Mouse (Mus musculus): Measurements from ENCODE around the gene 2410004B18Rik. TPM values are rescaled to one million over a fixed set of nuclear protein-coding genes. Genes with fewer than 3 reads are reported as not detected.
"Not testable (repeated sequence)": the region's sequence is repeated elsewhere in the genome, so short reads cannot be mapped to it uniquely, and the experiment has no call there.

Gene 2410004B18Rik
- 50.6 and 51.1 TPM in 2 replicates for polyA plus RNA-seq (2016; fragmentation: Nextera tagmentation; extraction: Ambion mirVana)

DNA sequence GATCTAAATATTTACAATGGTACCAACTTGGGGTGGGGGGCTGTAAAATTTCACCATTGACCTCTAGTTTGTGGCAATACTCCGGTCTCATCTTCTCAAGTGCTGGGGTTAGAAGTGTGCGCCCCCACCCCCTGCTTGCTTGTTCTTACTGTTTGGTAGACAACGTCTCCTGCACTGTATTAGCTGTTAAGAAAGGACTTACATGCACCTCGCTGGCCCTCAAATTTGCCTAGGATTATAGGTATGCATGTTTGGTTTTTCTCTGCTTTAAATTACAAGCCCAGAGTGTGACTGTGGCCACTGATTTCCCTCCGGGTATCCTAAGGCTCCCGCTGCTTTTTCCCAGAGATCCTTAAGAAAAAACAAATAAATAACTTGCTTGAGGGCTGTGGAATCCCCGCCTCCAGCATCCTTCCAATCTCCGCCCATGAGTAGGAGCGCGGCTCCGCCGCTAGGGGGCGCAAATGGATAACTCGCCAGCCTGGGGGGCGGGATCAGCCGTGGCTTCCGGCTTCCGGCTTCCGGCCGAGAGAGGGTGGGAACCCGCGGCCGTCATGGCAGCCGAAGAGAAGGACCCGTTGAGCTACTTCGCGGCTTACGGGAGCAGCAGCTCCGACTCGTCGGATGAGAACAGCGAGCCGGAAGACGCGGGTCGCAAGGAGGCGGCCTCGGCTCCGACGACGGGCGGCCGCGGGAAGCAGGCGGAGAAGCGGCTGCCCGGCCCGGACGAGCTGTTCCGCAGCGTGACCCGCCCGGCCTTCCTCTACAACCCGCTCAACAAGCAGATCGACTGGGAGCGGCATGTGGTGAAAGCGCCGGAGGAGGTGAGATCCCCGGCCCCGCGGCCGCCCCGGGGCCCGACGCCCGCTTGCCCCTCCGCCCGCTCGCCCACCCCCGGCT lies at the start of gene 2410004B18Rik:
Gene 2410004B18Rik, plus strand, starts transcription at position 510 of the 900 bp plus-strand sequence.
- Histone ChIP-seq H3K27me3 (ENCODE audit: low read depth, poor library complexity, severe bottlenecking) (no peaks in the 10 kb centered on the region), H3K27ac (replicated peaks) (peak within 1 kb of the TSS; percentile 89), H3K4me1 (peaks cover 23% of the 10 kb centered on the region), H3K4me3 (peak within 1 kb of the TSS; percentile 95), H3K36me3 (peaks cover 45% of the 10 kb centered on the region), H3K9me3 (replicated peaks) (no peaks in the 10 kb centered on the region)
- 2% methylated on average over 62 of the region's 70 CpGs for WGBS
- DNase-seq (ENCODE audit: low spot score), result peak; percentile 96

DNA sequence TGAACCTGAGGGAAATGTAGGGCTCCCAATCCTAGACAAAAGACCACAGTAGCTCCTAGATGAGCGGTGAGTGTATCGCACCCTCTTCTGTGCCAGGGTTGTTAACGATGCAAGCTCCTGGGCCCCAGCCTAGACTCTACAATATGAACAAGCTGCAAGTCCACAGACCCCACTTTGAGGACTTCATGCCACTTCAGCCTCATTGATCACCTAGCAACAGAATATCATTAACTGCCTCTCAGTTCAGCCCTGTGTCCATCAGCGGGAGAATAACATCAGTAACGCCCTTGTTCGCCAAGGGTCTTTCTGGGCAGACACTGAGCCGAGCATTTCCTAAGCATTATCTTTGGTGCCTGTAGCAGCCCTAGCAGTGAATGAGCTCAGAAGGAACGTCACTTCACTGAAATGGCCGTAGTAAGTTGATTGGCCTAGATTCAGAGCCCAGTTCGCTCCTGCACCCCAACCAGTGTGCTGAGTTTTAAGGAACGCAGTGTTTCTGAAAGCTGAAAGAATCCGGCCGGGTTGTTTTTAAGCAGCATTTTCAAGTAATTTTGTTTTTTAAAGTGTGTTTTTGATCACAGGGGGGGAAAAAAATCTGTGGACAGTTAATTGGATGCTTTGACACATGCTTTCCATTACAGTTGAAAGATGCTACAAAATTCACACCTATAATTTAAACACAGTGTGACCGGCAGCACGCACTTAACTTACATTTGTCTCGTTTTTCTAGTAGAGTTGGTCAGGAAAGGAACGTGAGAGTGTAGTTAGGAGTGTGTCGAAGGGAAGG lies 47.3 kb upstream of the 2410004B18Rik start:
- Histone ChIP-seq H3K9me3 (replicated peaks) (no peaks in the 10 kb centered on the region), H3K4me1 (peaks cover 42% of the 10 kb centered on the region), H3K27ac (replicated peaks) (peak overlapping the region; percentile 77), H3K27me3 (ENCODE audit: low read depth, poor library complexity, severe bottlenecking) (peaks cover 87% of the 10 kb centered on the region), H3K36me3 (no peaks in the 10 kb centered on the region), H3K4me3 (peak overlapping the region; percentile 12; the same call in 1 of the 2 replicates)
- DNase-seq (ENCODE audit: low spot score), result peak; percentile 67
- WGBS, result 56% methylated on average over 18 of the region's 18 CpGs

DNA sequence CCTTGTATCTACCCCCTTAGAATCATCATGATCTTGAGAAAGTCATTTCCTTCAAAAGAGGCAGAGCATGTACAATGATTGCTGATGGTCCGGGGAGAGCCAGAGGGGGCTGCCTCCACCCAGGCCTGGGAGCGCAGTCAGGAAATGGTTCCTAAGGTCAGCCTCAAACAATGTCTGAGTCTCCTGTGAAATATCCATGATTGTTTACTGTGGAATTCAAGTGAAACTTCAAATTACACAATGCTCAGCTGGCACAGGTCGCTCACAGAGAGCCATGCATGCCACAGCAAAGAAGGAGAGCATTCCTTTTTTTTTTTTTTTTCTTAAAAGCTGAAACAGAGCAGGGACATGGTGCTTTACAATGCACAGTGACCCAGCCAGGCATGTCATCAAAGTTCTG lies 45.4 kb upstream of the 2410004B18Rik start:
- Histone ChIP-seq H3K9me3 (replicated peaks) (no peaks in the 10 kb centered on the region), H3K27me3 (ENCODE audit: low read depth, poor library complexity, severe bottlenecking) (peaks cover 71% of the 10 kb centered on the region), H3K4me3 (no peak overlapping the region), H3K27ac (replicated peaks) (no peak overlapping the region), H3K4me1 (peaks cover 32% of the 10 kb centered on the region), H3K36me3 (no peaks in the 10 kb centered on the region)
- 88% methylated on average over 3 of the region's 3 CpGs for WGBS
- DNase-seq (ENCODE audit: low spot score), result no peak

GRCm38 (mm10) chr3:145894131-145894530 lies 43.7 kb upstream of the 2410004B18Rik start:
- peaks cover 31% of the 10 kb centered on the region for H3K4me1 ChIP-seq
- peaks cover 55% of the 10 kb centered on the region for H3K27me3 ChIP-seq (ENCODE audit: low read depth, poor library complexity, severe bottlenecking)
- no peaks in the 10 kb centered on the region for H3K36me3 ChIP-seq
- 89% methylated on average over 12 of the region's 12 CpGs for WGBS
- no peak for DNase-seq (ENCODE audit: low spot score)
- H3K9me3 ChIP-seq (replicated peaks), result no peaks in the 10 kb centered on the region
- no peak overlapping the region for H3K4me3 ChIP-seq
- no peak overlapping the region for H3K27ac ChIP-seq (replicated peaks)

- Histone ChIP-seq H3K27me3 (ENCODE audit: low read depth, poor library complexity, severe bottlenecking) (peaks cover 30% of the 10 kb centered on the region; the same call in 1 of the 2 replicates), H3K4me3 (no peak overlapping the region), H3K27ac (replicated peaks) (no peak overlapping the region), H3K9me3 (replicated peaks) (no peaks in the 10 kb centered on the region), H3K4me1 (peaks cover 4% of the 10 kb centered on the region; the same call in 1 of the 2 replicates), H3K36me3 (no peaks in the 10 kb centered on the region)
- WGBS, result 90% methylated on average over 11 of the region's 11 CpGs
- no peak for DNase-seq (ENCODE audit: low spot score)
Measured at GRCm38 (mm10) chr3:145897749-145898148, 40.1 kb upstream of the 2410004B18Rik start.

DNA sequence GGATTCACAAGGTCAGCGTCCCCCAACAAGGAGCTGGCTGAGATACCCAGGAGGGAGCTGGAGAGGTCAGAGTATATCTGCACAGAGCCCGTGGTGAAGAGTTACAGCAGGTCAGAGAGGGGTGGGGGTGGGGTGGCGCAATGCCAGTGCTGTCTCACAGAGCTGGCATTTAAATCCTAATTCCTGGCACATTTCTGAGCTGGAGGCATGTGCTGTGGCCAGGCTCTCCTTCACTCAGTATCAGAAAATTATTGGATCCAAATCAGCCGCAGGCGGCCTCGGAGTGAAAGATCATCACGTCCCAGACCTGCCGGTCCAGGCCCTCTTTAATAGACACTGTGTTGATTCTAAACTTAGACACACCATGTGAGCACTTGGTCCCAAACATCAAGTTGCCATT lies 38.0 kb upstream of the 2410004B18Rik start:
- H3K27ac ChIP-seq (replicated peaks), result no peak overlapping the region

DNA sequence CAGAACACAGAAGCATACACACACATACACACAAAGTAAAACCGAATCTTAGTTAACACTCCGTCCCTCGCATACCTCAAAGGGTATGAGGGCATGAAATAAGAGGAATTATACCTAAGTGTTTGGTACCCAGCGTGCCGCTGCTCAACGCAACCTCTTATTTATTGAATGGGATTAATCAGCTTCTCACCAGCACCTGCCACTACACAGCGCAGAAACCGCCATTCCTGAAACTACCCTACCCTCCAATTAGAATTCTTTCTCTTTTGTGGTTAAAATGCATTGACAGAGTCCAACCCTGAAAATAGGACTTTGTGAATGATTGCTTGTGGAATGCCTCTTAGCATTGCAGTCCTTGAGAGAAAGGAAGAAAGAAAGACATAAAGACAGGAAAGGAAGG lies 34.3 kb upstream of the 2410004B18Rik start:
- no peaks in the 10 kb centered on the region for H3K36me3 ChIP-seq
- no peaks in the 10 kb centered on the region; the same call in 1 of the 2 replicates for H3K27me3 ChIP-seq (ENCODE audit: low read depth, poor library complexity, severe bottlenecking)
- WGBS, result 83% methylated on average over 8 of the region's 8 CpGs
- no peak overlapping the region for H3K27ac ChIP-seq (replicated peaks)
- H3K9me3 ChIP-seq (replicated peaks), result no peaks in the 10 kb centered on the region
- no peak overlapping the region for H3K4me3 ChIP-seq
- peaks cover 5% of the 10 kb centered on the region for H3K4me1 ChIP-seq
- DNase-seq (ENCODE audit: low spot score), result no peak

More for the DNA sequence above, 38.0 kb upstream of the 2410004B18Rik start:
- no peaks in the 10 kb centered on the region for H3K4me1 ChIP-seq
- DNase-seq (ENCODE audit: low spot score), result no peak
- H3K4me3 ChIP-seq, result no peak overlapping the region
- no peaks in the 10 kb centered on the region for H3K36me3 ChIP-seq
- peaks cover 10% of the 10 kb centered on the region; the same call in 1 of the 2 replicates for H3K27me3 ChIP-seq (ENCODE audit: low read depth, poor library complexity, severe bottlenecking)
- WGBS, result 87% methylated on average over 8 of the region's 8 CpGs
- H3K9me3 ChIP-seq (replicated peaks), result no peaks in the 10 kb centered on the region

DNA sequence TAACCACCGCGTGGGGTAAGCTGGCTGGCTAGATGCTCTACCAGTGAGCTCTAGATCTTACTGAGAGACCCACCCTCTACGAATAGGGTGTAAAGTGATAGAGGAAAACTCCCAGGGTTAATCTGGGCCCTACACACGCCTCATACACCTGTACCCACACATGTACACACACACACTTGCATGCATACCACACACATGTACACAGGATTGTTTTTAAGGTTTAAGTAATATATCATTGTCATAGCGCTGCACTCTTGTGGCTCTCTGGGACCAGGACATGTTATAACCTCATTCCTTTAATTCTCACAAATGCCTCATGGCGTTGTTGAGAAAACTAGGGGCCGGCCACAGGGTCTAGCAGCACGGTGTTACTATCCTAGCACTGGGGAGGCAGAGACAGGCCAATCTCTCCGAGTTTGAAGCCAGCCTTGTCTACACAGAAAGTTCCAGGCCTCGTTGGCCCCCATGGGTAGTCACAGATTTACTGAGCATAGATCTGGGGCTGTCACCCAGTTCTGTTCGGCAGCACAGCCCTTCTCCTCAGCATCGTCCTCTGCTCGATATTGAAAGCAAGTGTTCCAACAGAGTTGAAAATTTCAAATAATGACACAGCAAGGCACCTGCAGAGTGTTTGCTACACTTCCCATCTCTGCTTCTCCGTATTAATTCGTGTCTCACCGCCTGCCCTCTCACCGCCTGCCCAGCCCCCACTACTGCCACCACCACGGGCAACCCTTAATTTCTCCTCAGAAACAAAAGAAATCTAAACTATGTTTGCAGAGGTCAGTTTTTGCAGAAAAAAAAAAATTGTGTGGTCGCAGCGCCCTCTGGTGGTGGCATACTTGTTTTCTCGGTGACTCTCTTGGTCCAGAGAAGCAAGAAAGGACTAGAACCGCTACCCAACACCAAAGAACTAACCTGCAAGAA lies 32.7 kb upstream of the 2410004B18Rik start:
- H3K27ac ChIP-seq (replicated peaks), result peak overlapping the region; percentile 63
- peaks cover 5% of the 10 kb centered on the region for H3K4me1 ChIP-seq
- H3K36me3 ChIP-seq, result no peaks in the 10 kb centered on the region
- DNase-seq (ENCODE audit: low spot score), result peak; percentile 81
- H3K27me3 ChIP-seq (ENCODE audit: low read depth, poor library complexity, severe bottlenecking), result no peaks in the 10 kb centered on the region; the same call in 1 of the 2 replicates
- no peaks in the 10 kb centered on the region for H3K9me3 ChIP-seq (replicated peaks)
- H3K4me3 ChIP-seq, result no peak overlapping the region
- WGBS, result 54% methylated on average over 22 of the region's 22 CpGs

GRCm38 (mm10) chr3:145906582-145906981 lies 31.2 kb upstream of the 2410004B18Rik start:
- no peak overlapping the region for H3K4me3 ChIP-seq
- DNase-seq (ENCODE audit: low spot score), result no peak
- H3K36me3 ChIP-seq, result no peaks in the 10 kb centered on the region
- no peaks in the 10 kb centered on the region for H3K9me3 ChIP-seq (replicated peaks)
- WGBS, result 89% methylated on average over 9 of the region's 9 CpGs
- H3K4me1 ChIP-seq, result peaks cover 5% of the 10 kb centered on the region
- H3K27ac ChIP-seq (replicated peaks), result no peak overlapping the region
- no peaks in the 10 kb centered on the region; the same call in 1 of the 2 replicates for H3K27me3 ChIP-seq (ENCODE audit: low read depth, poor library complexity, severe bottlenecking)

DNA sequence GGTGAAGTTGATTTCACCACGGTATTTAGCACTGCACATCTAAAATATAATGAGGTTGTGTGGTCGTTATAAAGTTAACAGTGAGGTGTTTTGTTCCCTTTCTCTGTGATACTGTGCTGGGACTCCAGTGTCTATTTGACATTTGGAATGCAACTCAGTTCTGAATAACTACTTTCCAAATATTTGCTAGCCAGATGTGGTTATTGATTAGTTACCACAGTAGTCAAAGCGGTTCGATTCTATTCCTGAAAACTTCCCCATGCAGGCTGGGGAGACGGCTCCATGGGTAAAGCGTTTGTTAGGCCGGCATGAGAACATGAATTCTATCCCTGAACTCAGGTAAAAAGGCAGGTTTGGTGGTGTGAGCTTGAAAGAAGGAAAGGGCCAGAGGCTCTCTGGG lies 25.3 kb upstream of the 2410004B18Rik start:
- Histone ChIP-seq H3K36me3 (no peaks in the 10 kb centered on the region), H3K4me1 (no peaks in the 10 kb centered on the region), H3K27ac (replicated peaks) (no peak overlapping the region), H3K4me3 (no peak overlapping the region), H3K27me3 (ENCODE audit: low read depth, poor library complexity, severe bottlenecking) (no peaks in the 10 kb centered on the region), H3K9me3 (replicated peaks) (no peaks in the 10 kb centered on the region)
- DNase-seq (ENCODE audit: low spot score), result no peak
- 91% methylated on average over 7 of the region's 7 CpGs for WGBS

DNA sequence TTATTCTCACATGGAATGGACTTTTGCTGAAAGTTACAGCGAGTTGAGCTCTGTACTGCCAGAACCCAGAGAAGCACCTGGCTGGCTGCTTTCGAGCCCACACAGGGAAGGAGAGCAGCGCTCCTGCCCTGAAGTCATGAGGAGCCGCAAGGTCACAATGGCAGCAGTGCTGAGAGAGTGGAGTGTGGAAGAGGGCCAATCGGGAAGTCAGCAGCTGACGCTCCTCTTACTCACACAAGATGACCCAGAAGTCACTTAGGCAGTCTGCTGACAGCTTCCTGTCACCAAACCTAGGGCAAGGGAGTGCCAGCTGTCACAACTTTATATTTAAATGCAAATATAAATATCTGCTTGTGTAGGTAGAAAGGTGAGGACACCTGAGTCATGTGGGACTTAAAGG lies 24.6 kb upstream of the 2410004B18Rik start:
- DNase-seq (ENCODE audit: low spot score), result no peak
- H3K27me3 ChIP-seq (ENCODE audit: low read depth, poor library complexity, severe bottlenecking), result no peaks in the 10 kb centered on the region
- H3K27ac ChIP-seq (replicated peaks), result no peak overlapping the region
- no peaks in the 10 kb centered on the region for H3K36me3 ChIP-seq
- no peaks in the 10 kb centered on the region; the same call in 1 of the 2 replicates for H3K9me3 ChIP-seq (replicated peaks)
- WGBS, result 82% methylated on average over 6 of the region's 6 CpGs
- no peak overlapping the region for H3K4me3 ChIP-seq
- no peaks in the 10 kb centered on the region for H3K4me1 ChIP-seq

GRCm38 (mm10) chr3:145913942-145914341 lies 23.9 kb upstream of the 2410004B18Rik start:
- H3K36me3 ChIP-seq; DNase-seq (ENCODE audit: low spot score); H3K9me3 ChIP-seq (replicated peaks); H3K27me3 ChIP-seq (ENCODE audit: low read depth, poor library complexity, severe bottlenecking); H3K4me3 ChIP-seq; H3K27ac ChIP-seq (replicated peaks); H3K4me1 ChIP-seq: not testable (repeated sequence)
- WGBS, result 58% methylated on average over 7 of the region's 7 CpGs

Measured in midbrain, embryonic 10.5 days (tissue).